Mouse (Mus musculus) embryonic facial prominence, embryonic 13.5 days (tissue): Measurements from ENCODE around the gene Olfr910. TPM values are rescaled to one million over a fixed set of nuclear protein-coding genes. Genes with fewer than 3 reads are reported as not detected.

Experiments used
- ATAC-seq: fragments of 200-750 bp; cut with Nextera tagmentation; 2 replicates; pipeline ENCODE4 v1.8.0; 2017; ENCODE audit warnings: low read depth; ENCODE audit not compliant: insufficient number of reproducible peaks, insufficient read depth, low FRiP score, low TSS enrichment
- H3K27ac ChIP-seq: fragments of 300-500 bp; sonication (generic); 2 replicates; pipeline ENCODE4 v1.5.1; 2015; ENCODE audit warnings: moderate library complexity, mild to moderate bottlenecking, inconsistent platforms
- H3K27me3 ChIP-seq: fragments of 300-500 bp; sonication (generic); 2 replicates; pipeline ENCODE4 v1.6.1; 2015; ENCODE audit warnings: mild to moderate bottlenecking, inconsistent platforms
- H3K36me3 ChIP-seq: fragments of 300-500 bp; sonication (generic); 2 replicates; pipeline ENCODE4 v1.6.1; 2015; ENCODE audit warnings: mild to moderate bottlenecking, inconsistent platforms
- H3K4me1 ChIP-seq: fragments of 300-500 bp; sonication (generic); 2 replicates; pipeline ENCODE4 v1.6.1; 2015; ENCODE audit warnings: inconsistent platforms
- H3K4me2 ChIP-seq: fragments of 300-500 bp; sonication (generic); 2 replicates; pipeline ENCODE4 v1.6.1; 2015; ENCODE audit warnings: moderate library complexity, mild to moderate bottlenecking, inconsistent platforms
- H3K4me3 ChIP-seq: fragments of 300-500 bp; sonication (generic); 2 replicates; pipeline ENCODE4 v1.5.1; 2015; ENCODE audit warnings: mild to moderate bottlenecking, inconsistent platforms
- H3K9ac ChIP-seq: fragments of 300-500 bp; sonication (generic); 2 replicates; pipeline ENCODE4 v1.6.1; 2015; ENCODE audit warnings: mild to moderate bottlenecking, inconsistent platforms
- H3K9me3 ChIP-seq: fragments of 300-500 bp; sonication (generic); 2 replicates; pipeline ENCODE4 v1.6.1; 2016; ENCODE audit warnings: inconsistent platforms
- WGBS: fragments of 180-500 bp; shearing (Covaris S2); methylation state at CpG from one replicate; pipeline ENCODE4 v1.1.7; 2015; ENCODE audit warnings: mixed read lengths; 5-methylcytosine and 5-hydroxymethylcytosine counted together
- polyA plus RNA-seq: library from polyadenylated mRNA; unstranded; fragments of >200 nt; fragmentation: Nextera tagmentation; extraction: Ambion mirVana; gene quantifications from 2 replicates; pipeline ENCODE4 v1.2.1, GENCODE M21; 2015

Olfr910 gene
- polyA plus RNA-seq: not detected in 2 replicates

GRCm38 (mm10) chr9:38537549-38537948, at the start of gene Olfr910:
Olfr910 (plus strand) TSS chr9:38537849.
- H3K9me3 ChIP-seq: no peaks in the 10 kb centered on the region
- no peaks in the 10 kb centered on the region for H3K36me3 ChIP-seq
- H3K4me3 ChIP-seq: no peak within 1 kb of the TSS
- H3K27ac ChIP-seq: no peak within 1 kb of the TSS
- no peaks in the 10 kb centered on the region for H3K27me3 ChIP-seq
- no peak within 1 kb of the TSS for H3K4me2 ChIP-seq
- no peak for ATAC-seq
- H3K4me1 ChIP-seq: no peaks in the 10 kb centered on the region
- no peak within 1 kb of the TSS for H3K9ac ChIP-seq
- 92% methylated on average over 2 of the region's 2 CpGs for WGBS

- Histone ChIP-seq H3K4me1 (no peaks in the 10 kb centered on the region), H3K9me3 (no peaks in the 10 kb centered on the region), H3K4me3 (no peak within 1 kb of the TSS), H3K27me3 (no peaks in the 10 kb centered on the region), H3K4me2 (no peak within 1 kb of the TSS), H3K36me3 (no peaks in the 10 kb centered on the region), H3K27ac (no peak within 1 kb of the TSS), H3K9ac (no peak within 1 kb of the TSS)
- ATAC-seq: no peak
- 78% methylated on average over 2 of the region's 2 CpGs for WGBS
These were observed 42.1 kb upstream of the Olfr910 start, which contains the start of gene Olfr907 for GRCm38 (mm10) chr9:38495501-38495900. Olfr907 (plus strand) TSS chr9:38495801.

DNA sequence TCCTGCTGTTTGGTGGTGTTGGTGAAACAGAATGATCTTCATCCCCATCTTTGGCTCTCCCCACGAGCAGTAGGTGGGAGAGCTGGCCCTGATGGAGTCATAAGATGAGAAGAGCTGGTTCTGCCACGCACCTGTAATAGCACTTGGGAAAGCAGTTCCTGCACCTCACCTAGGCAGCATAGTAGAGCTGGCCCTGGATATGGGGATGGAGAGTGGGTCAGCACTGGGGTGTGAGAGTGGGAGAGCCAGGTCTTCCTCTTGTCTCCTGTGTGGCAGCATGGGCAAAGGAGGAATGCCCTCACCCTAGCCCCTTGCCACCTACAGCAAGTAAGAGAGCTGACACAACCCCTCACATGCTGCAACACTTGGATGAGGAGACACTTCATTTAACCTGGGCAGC, 25.3 kb upstream of the Olfr910 start:
- no peak overlapping the region for H3K27ac ChIP-seq
- no peak overlapping the region for H3K4me2 ChIP-seq
- no peaks in the 10 kb centered on the region for H3K9me3 ChIP-seq
- no peaks in the 10 kb centered on the region for H3K36me3 ChIP-seq
- 56% methylated on average over 2 of the region's 2 CpGs for whole genome bisulfite sequencing
- no peak overlapping the region for H3K4me3 ChIP-seq
- no peaks in the 10 kb centered on the region for H3K27me3 ChIP-seq
- H3K4me1 ChIP-seq: no peaks in the 10 kb centered on the region
- ATAC-seq: no peak
- no peak overlapping the region for H3K9ac ChIP-seq

DNA sequence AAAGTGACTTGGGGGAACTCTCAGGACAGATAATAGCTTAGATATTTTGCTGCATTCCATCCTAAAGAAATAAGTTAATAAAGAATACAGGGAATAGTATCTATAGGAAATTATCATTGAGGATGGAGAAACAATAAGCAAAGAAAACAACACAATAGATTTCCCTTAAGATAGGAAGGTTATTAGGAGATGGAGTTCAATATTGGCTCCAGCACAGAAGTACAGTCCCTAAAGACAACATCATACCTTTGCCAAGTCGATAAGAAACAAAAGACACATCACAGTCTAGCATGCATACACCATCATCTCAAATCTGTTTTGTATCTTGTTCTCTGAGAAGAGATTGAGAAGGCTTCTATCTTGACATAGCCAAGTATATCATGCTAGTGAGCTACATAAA, 16.4 kb upstream of the Olfr910 start, which contains the start of gene Olfr911-ps1:
TSS of gene Olfr911-ps1 (plus strand) at position 301 of the 400 bp plus-strand sequence.
- Histone ChIP-seq H3K4me3 (no peak within 1 kb of the TSS), H3K27ac (no peak within 1 kb of the TSS), H3K4me2 (no peak within 1 kb of the TSS), H3K36me3 (no peaks in the 10 kb centered on the region), H3K9ac (no peak within 1 kb of the TSS), H3K4me1 (no peaks in the 10 kb centered on the region), H3K9me3 (no peaks in the 10 kb centered on the region), H3K27me3 (no peaks in the 10 kb centered on the region)
- 67% methylated on average over 1 of the region's 1 CpGs for WGBS
- ATAC-seq: no peak

GRCm38 (mm10) chr9:38579878-38580277, 42.2 kb downstream of the Olfr910 start, which contains the start of gene Olfr912:
Olfr912 (plus strand) TSS chr9:38580178.
- Histone ChIP-seq H3K9me3 (no peaks in the 10 kb centered on the region), H3K9ac (no peak within 1 kb of the TSS), H3K27me3 (no peaks in the 10 kb centered on the region), H3K27ac (no peak within 1 kb of the TSS), H3K4me1 (no peaks in the 10 kb centered on the region), H3K4me3 (no peak within 1 kb of the TSS), H3K4me2 (no peak within 1 kb of the TSS), H3K36me3 (no peaks in the 10 kb centered on the region)
- 80% methylated on average over 1 of the region's 1 CpGs for WGBS
- no peak for ATAC-seq

Other genes with a start within 250 kb of the Olfr910 start
- not detected in 2 replicates for gene Olfr896-ps1, start 246.7 kb upstream of the Olfr910 start, polyA plus RNA-seq
- gene Olfr25, start 208.8 kb upstream of the Olfr910 start, polyA plus RNA-seq: not detected in 2 replicates
- gene Olfr898, start 189.4 kb upstream of the Olfr910 start, polyA plus RNA-seq: not detected in 2 replicates
- gene Olfr250, start 171.0 kb upstream of the Olfr910 start, polyA plus RNA-seq: not detected in 2 replicates
- gene Olfr251, start 160.8 kb upstream of the Olfr910 start, polyA plus RNA-seq: not detected in 2 replicates
- gene Olfr147, start 136.2 kb upstream of the Olfr910 start, polyA plus RNA-seq: not detected in 2 replicates
- not detected in 2 replicates for gene Olfr901, start 108.4 kb upstream of the Olfr910 start, polyA plus RNA-seq
- gene Olfr902, start 90.2 kb upstream of the Olfr910 start, polyA plus RNA-seq: not detected in 2 replicates
- not detected in 2 replicates for gene Olfr904, start 74.7 kb upstream of the Olfr910 start, polyA plus RNA-seq
- not detected in 2 replicates for gene Olfr905, start 66.7 kb upstream of the Olfr910 start, polyA plus RNA-seq
- not detected in 2 replicates for gene Olfr906, start 50.8 kb upstream of the Olfr910 start, polyA plus RNA-seq
- not detected in 2 replicates for gene Olfr907, start 42.0 kb upstream of the Olfr910 start, polyA plus RNA-seq
- gene Olfr911-ps1, start 16.3 kb upstream of the Olfr910 start, polyA plus RNA-seq: not detected in 2 replicates
- not detected in 2 replicates for gene Olfr912, start 42.3 kb downstream of the Olfr910 start, polyA plus RNA-seq
- not detected in 2 replicates for gene Olfr913, start 54.9 kb downstream of the Olfr910 start, polyA plus RNA-seq
- gene Olfr914, start 67.3 kb downstream of the Olfr910 start, polyA plus RNA-seq: not detected in 2 replicates
- not detected in 2 replicates for gene Olfr916, start 122.0 kb downstream of the Olfr910 start, polyA plus RNA-seq
- not detected in 2 replicates for gene Olfr917, start 128.0 kb downstream of the Olfr910 start, polyA plus RNA-seq
- not detected in 2 replicates for gene Olfr918, start 136.8 kb downstream of the Olfr910 start, polyA plus RNA-seq
- not detected in 2 replicates for gene Olfr919, start 165.8 kb downstream of the Olfr910 start, polyA plus RNA-seq
- 19.4 and 22.7 TPM in 2 replicates for gene Vwa5a, start 180.4 kb downstream of the Olfr910 start, polyA plus RNA-seq
- 0.04 TPM in 1 of 2 replicates, not detected in the other for gene Olfr920, start 214.4 kb downstream of the Olfr910 start, polyA plus RNA-seq
- gene Olfr921, start 235.2 kb downstream of the Olfr910 start, polyA plus RNA-seq: not detected in 2 replicates